Mouse (Mus musculus): Measurements from ENCODE around the gene Nrxn2. TPM values are rescaled to one million over a fixed set of nuclear protein-coding genes. Genes with fewer than 3 reads are reported as not detected.

Gene Nrxn2
- total RNA-seq, 2 experiments from 2014 or later = not detected

- no peak for ATAC-seq (replicated peaks; ENCODE audit: poor library complexity)
Observed at GRCm38 (mm10) chr19:6513389-6514139, 95.0 kb downstream of the Nrxn2 start.

- ATAC-seq (replicated peaks; ENCODE audit: poor library complexity) = no peak
Observed at GRCm38 (mm10) chr19:6514940-6515339, 96.4 kb downstream of the Nrxn2 start.

- ATAC-seq (replicated peaks; ENCODE audit: poor library complexity) = no peak
Observed at GRCm38 (mm10) chr19:6515448-6515847, 96.9 kb downstream of the Nrxn2 start.

- no peak for ATAC-seq (replicated peaks; ENCODE audit: poor library complexity)
Observed at GRCm38 (mm10) chr19:6516153-6516552, 97.6 kb downstream of the Nrxn2 start.

- ATAC-seq (replicated peaks; ENCODE audit: poor library complexity) = no peak
Observed at GRCm38 (mm10) chr19:6518601-6519000, 100.1 kb downstream of the Nrxn2 start.

GRCm38 (mm10) chr19:6519483-6519882, 101.0 kb downstream of the Nrxn2 start:
- no peak for ATAC-seq (replicated peaks; ENCODE audit: poor library complexity)

GRCm38 (mm10) chr19:6521630-6522029, 103.1 kb downstream of the Nrxn2 start:
- no peak for ATAC-seq (replicated peaks; ENCODE audit: poor library complexity)

- no peak for ATAC-seq (replicated peaks; ENCODE audit: poor library complexity)
Observed at GRCm38 (mm10) chr19:6522289-6522688, 103.8 kb downstream of the Nrxn2 start.

- no peak for ATAC-seq (replicated peaks; ENCODE audit: poor library complexity)
Observed at GRCm38 (mm10) chr19:6525023-6525422, 106.5 kb downstream of the Nrxn2 start.

- no peak for ATAC-seq (replicated peaks; ENCODE audit: poor library complexity)
Observed at GRCm38 (mm10) chr19:6526010-6526409, 107.5 kb downstream of the Nrxn2 start.

GRCm38 (mm10) chr19:6527439-6527838, 108.9 kb downstream of the Nrxn2 start:
- ATAC-seq (replicated peaks; ENCODE audit: poor library complexity) = no peak

GRCm38 (mm10) chr19:6527839-6528531, 109.5 kb downstream of the Nrxn2 start:
- no peak for ATAC-seq (replicated peaks; ENCODE audit: poor library complexity)

GRCm38 (mm10) chr19:6529265-6529985, 110.9 kb downstream of the Nrxn2 start:
- ATAC-seq (replicated peaks; ENCODE audit: poor library complexity) = 0 out of 2 replicates have a peak, but pooled peaks have one; percentile 14

- ATAC-seq (replicated peaks; ENCODE audit: poor library complexity) = no peak
Observed at GRCm38 (mm10) chr19:6530359-6530758, 111.8 kb downstream of the Nrxn2 start.

GRCm38 (mm10) chr19:6531011-6531631, 112.6 kb downstream of the Nrxn2 start:
- ATAC-seq (replicated peaks; ENCODE audit: poor library complexity) = no peak

GRCm38 (mm10) chr19:6531832-6532471, 113.4 kb downstream of the Nrxn2 start:
- ATAC-seq (replicated peaks; ENCODE audit: poor library complexity) = no peak

GRCm38 (mm10) chr19:6532656-6533055, 114.1 kb downstream of the Nrxn2 start:
- no peak for ATAC-seq (replicated peaks; ENCODE audit: poor library complexity)

- no peak for ATAC-seq (replicated peaks; ENCODE audit: poor library complexity)
Observed at GRCm38 (mm10) chr19:6533290-6534117, 115.0 kb downstream of the Nrxn2 start.

- ATAC-seq (replicated peaks; ENCODE audit: poor library complexity) = no peak
Observed at GRCm38 (mm10) chr19:6534118-6534415, 115.5 kb downstream of the Nrxn2 start.

- ATAC-seq (replicated peaks; ENCODE audit: poor library complexity) = no peak
Observed at GRCm38 (mm10) chr19:6536201-6536600, 117.7 kb downstream of the Nrxn2 start.

Data from megakaryocyte progenitor cell, adult 5-6 weeks (primary cell).